Mouse (Mus musculus): Measurements from ENCODE around the gene AI661453. TPM values are rescaled to one million over a fixed set of nuclear protein-coding genes. Genes with fewer than 3 reads are reported as not detected.

The AI661453 gene
- polyA plus RNA-seq, 1 experiment, result 0.30 TPM

DNA sequence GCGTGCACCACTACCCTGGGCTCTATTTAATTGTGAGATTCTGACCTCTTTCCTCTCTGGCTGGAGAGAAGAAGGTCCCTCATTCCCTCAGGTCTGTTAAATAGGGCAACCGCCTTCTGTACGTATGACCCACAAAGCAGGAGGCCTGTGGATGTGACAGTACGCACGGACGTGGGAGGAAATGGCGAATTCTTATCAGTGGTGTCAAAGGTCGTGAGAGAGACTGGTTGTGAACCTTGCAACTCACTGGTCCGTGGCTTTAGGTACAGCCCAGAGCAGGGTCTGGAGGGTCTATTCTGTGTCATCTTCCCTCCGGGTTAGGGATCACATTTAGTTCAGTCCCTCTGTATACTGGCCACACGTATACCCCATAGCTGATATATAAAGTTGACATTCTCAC, 9.1 kb downstream of the AI661453 start:
- Histone ChIP-seq H3K27ac (ENCODE audit: control insufficient read depth, insufficient read depth, low read depth, low read length, poor library complexity) (no peak overlapping the region), H3K4me3 (replicated peaks; ENCODE audit: control insufficient read depth, low read depth, low read length) (no peak overlapping the region), H3K4me1 (ENCODE audit: control insufficient read depth, insufficient read depth, low read length) (no peaks in the 10 kb centered on the region)
- no peak for TF ChIP-seq CTCF (IDR thresholded peaks at IDR 0.05; ENCODE audit: control insufficient read depth, insufficient read depth, low read length)
- TF ChIP-seq POLR2A (IDR thresholded peaks at IDR 0.05; ENCODE audit: borderline replicate concordance, control insufficient read depth, low read depth, low read length), result no peak
- 79% methylated on average over 11 of the region's 11 CpGs for WGBS

DNA sequence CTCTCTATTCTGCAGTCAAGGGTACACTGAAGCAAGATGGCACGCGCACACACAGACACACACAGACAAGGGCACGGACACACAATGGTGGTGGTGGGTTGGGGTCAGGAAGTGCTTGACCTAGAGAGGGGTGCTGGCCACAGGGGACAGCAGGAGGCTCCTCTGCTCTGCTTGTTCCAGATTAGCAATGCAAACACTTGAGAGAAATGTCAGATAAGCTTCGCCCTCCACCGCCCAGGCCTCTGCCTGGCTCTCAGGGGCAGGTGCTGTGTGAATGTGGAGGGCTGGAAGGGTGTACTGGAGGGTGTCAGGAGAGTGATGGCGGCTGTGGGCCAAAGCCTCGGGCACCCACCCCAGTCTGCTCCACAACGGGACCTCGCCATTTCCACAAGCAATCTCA, 9.6 kb downstream of the AI661453 start:
- no peaks in the 10 kb centered on the region for H3K4me1 ChIP-seq (ENCODE audit: control insufficient read depth, insufficient read depth, low read length)
- TF ChIP-seq POLR2A (IDR thresholded peaks at IDR 0.05; ENCODE audit: borderline replicate concordance, control insufficient read depth, low read depth, low read length) (no peak), CTCF (IDR thresholded peaks at IDR 0.05; ENCODE audit: control insufficient read depth, insufficient read depth, low read length) (no peak)
- no peak overlapping the region for H3K4me3 ChIP-seq (replicated peaks; ENCODE audit: control insufficient read depth, low read depth, low read length)
- 72% methylated on average over 9 of the region's 9 CpGs for WGBS
- no peak overlapping the region for H3K27ac ChIP-seq (ENCODE audit: control insufficient read depth, insufficient read depth, low read depth, low read length, poor library complexity)

GRCm38 (mm10) chr17:47446561-47446960, 10.1 kb downstream of the AI661453 start:
- Histone ChIP-seq H3K27ac (ENCODE audit: control insufficient read depth, insufficient read depth, low read depth, low read length, poor library complexity) (no peak overlapping the region), H3K4me1 (ENCODE audit: control insufficient read depth, insufficient read depth, low read length) (no peaks in the 10 kb centered on the region), H3K4me3 (replicated peaks; ENCODE audit: control insufficient read depth, low read depth, low read length) (no peak overlapping the region)
- 80% methylated on average over 11 of the region's 11 CpGs for WGBS
- TF ChIP-seq CTCF (IDR thresholded peaks at IDR 0.05; ENCODE audit: control insufficient read depth, insufficient read depth, low read length) (no peak), POLR2A (IDR thresholded peaks at IDR 0.05; ENCODE audit: borderline replicate concordance, control insufficient read depth, low read depth, low read length) (no peak)

- H3K27ac ChIP-seq (ENCODE audit: control insufficient read depth, insufficient read depth, low read depth, low read length, poor library complexity), result no peak overlapping the region
- whole genome bisulfite sequencing, result 51% methylated on average over 8 of the region's 8 CpGs
- H3K4me1 ChIP-seq (ENCODE audit: control insufficient read depth, insufficient read depth, low read length), result no peaks in the 10 kb centered on the region
- H3K4me3 ChIP-seq (replicated peaks; ENCODE audit: control insufficient read depth, low read depth, low read length), result no peak overlapping the region
- TF ChIP-seq CTCF (IDR thresholded peaks at IDR 0.05; ENCODE audit: control insufficient read depth, insufficient read depth, low read length), result no peak
- TF ChIP-seq POLR2A (IDR thresholded peaks at IDR 0.05; ENCODE audit: borderline replicate concordance, control insufficient read depth, low read depth, low read length), result no peak
Observed at GRCm38 (mm10) chr17:47448523-47449372, 12.3 kb downstream of the AI661453 start.

- 83% methylated on average over 5 of the region's 5 CpGs for WGBS
- Histone ChIP-seq H3K4me3 (replicated peaks; ENCODE audit: control insufficient read depth, low read depth, low read length) (no peak overlapping the region), H3K27ac (ENCODE audit: control insufficient read depth, insufficient read depth, low read depth, low read length, poor library complexity) (no peak overlapping the region), H3K4me1 (ENCODE audit: control insufficient read depth, insufficient read depth, low read length) (peaks cover 2% of the 10 kb centered on the region; the same call in 1 of the 2 replicates)
- TF ChIP-seq POLR2A (IDR thresholded peaks at IDR 0.05; ENCODE audit: borderline replicate concordance, control insufficient read depth, low read depth, low read length) (no peak), CTCF (IDR thresholded peaks at IDR 0.05; ENCODE audit: control insufficient read depth, insufficient read depth, low read length) (no peak)
Observed at GRCm38 (mm10) chr17:47449432-47449831, 13.0 kb downstream of the AI661453 start.

DNA sequence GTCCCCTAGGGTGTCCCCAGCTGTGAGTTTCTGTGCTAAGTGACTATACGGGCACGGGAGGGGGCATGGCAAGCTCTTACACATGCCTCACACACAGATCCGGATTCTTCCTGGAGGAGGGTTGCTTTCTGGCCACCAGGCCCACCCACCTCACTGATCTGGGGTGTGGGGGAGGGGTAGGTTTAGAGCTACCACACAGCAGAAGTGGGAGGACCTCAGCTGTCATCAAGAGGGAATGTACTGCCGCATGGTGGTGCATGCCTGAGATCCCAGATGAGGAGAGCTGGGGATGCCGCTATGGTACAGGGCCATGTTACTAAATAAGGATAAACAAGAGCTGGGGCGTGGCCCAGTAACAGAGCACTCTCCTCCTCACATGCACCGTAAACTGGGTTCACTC, 13.8 kb downstream of the AI661453 start:
- WGBS, result 82% methylated on average over 7 of the region's 7 CpGs
- H3K27ac ChIP-seq (ENCODE audit: control insufficient read depth, insufficient read depth, low read depth, low read length, poor library complexity), result no peak overlapping the region
- H3K4me3 ChIP-seq (replicated peaks; ENCODE audit: control insufficient read depth, low read depth, low read length), result no peak overlapping the region
- TF ChIP-seq POLR2A (IDR thresholded peaks at IDR 0.05; ENCODE audit: borderline replicate concordance, control insufficient read depth, low read depth, low read length), result no peak
- no peak for TF ChIP-seq CTCF (IDR thresholded peaks at IDR 0.05; ENCODE audit: control insufficient read depth, insufficient read depth, low read length)
- H3K4me1 ChIP-seq (ENCODE audit: control insufficient read depth, insufficient read depth, low read length), result peaks cover 5% of the 10 kb centered on the region; the same call in 1 of the 2 replicates

DNA sequence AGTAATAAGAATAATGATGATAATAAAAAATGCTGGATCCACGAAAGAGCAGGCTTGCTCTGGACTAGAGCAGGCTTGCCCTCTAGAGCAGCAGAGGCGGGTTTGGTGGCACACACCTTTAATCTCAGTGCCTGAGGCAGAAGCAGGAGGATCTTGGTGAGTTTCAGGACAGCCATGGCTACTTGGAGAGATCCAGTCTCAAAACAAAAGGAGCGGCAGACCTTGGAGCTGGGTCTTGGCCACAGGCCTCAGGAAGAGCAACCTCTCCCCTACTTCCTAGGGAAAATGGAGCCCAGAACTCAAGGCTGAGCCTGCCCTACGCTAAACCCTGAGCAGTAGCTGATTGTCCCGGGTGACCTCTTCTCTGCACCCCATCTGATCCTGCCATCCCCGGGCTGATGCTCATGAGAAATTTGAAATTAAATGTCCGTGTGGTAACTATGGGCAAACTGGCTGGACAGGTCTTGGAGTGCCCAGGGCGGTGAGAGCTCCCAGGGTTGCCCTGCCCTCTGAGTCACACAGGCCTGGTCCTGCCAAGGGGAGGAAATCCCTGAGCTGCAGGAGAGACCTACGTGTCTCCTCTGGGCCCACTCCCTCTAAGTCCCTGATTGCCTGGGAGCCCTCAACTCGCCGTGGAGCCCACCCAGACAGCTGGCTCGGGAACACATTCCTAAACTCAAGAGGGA, 14.6 kb downstream of the AI661453 start:
- TF ChIP-seq POLR2A (IDR thresholded peaks at IDR 0.05; ENCODE audit: borderline replicate concordance, control insufficient read depth, low read depth, low read length), result no peak
- TF ChIP-seq CTCF (IDR thresholded peaks at IDR 0.05; ENCODE audit: control insufficient read depth, insufficient read depth, low read length), result no peak
- H3K4me1 ChIP-seq (ENCODE audit: control insufficient read depth, insufficient read depth, low read length), result peaks cover 5% of the 10 kb centered on the region; the same call in 1 of the 2 replicates
- WGBS, result 83% methylated on average over 12 of the region's 12 CpGs
- no peak overlapping the region for H3K27ac ChIP-seq (ENCODE audit: control insufficient read depth, insufficient read depth, low read depth, low read length, poor library complexity)
- H3K4me3 ChIP-seq (replicated peaks; ENCODE audit: control insufficient read depth, low read depth, low read length), result no peak overlapping the region

- no peak for TF ChIP-seq CTCF (IDR thresholded peaks at IDR 0.05; ENCODE audit: control insufficient read depth, insufficient read depth, low read length)
- TF ChIP-seq POLR2A (IDR thresholded peaks at IDR 0.05; ENCODE audit: borderline replicate concordance, control insufficient read depth, low read depth, low read length), result no peak
- peaks cover 5% of the 10 kb centered on the region; the same call in 1 of the 2 replicates for H3K4me1 ChIP-seq (ENCODE audit: control insufficient read depth, insufficient read depth, low read length)
- no peak overlapping the region for H3K4me3 ChIP-seq (replicated peaks; ENCODE audit: control insufficient read depth, low read depth, low read length)
- no peak overlapping the region; the same call in 1 of the 2 replicates for H3K27ac ChIP-seq (ENCODE audit: control insufficient read depth, insufficient read depth, low read depth, low read length, poor library complexity)
- WGBS, result 67% methylated on average over 7 of the region's 7 CpGs
Observed at GRCm38 (mm10) chr17:47452886-47453285, 16.5 kb downstream of the AI661453 start.
